Mouse (Mus musculus) lung, postnatal 25 days (tissue): ENCODE results near the gene Nemf.
A peak's percentile ranks its signal among the peaks of the same experiment; 100 is the strongest.

Experiments used
- DNase-seq: peaks from one replicate; pipeline ENCODE4 v3.0.0; 2022; ENCODE audit warnings: low spot score

The Nemf gene

DNA sequence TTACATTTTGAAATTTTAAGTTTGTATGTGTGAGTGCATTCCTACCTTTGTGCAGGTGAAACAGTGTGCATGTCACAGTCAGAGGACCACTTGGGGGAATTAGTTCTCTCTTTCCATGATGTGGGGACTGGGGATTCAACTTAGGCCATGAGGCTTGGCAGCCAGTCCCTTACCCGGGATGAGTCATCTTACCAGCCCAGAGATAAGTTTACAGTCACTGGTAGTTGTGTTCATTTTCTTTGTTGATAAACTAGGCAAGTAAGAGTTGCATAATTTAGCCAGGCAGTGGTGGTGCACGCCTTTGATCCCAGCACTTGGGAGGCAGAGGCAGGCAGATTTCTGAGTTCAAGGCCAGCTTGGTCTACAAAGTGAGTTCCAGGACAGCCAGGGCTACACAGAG lies 52.9 kb downstream of the Nemf start:
- no peak for DNase-seq

DNA sequence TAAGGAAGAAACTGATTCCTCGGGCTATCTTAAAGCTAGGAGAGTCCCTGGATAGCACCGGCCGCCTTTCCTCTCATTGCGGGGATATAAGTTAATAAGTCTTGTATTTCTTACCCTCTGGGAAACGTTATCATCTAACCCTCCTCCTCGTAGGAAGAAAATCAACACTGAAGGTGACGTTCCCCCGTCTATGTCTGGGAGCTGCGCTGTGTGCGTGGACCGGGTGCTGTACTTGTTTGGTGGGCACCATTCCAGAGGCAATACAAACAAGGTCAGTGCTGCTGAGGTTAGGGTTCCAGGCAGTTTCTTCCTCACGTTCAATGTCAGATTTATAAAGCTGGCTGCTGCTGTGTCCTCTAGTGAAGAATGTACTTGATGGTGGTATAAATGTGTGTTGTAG lies 54.8 kb downstream of the Nemf start:
- no peak for DNase-seq

- no peak for DNase-seq
Observed at GRCm38 (mm10) chr12:69300391-69300790, 56.6 kb downstream of the Nemf start.

DNA sequence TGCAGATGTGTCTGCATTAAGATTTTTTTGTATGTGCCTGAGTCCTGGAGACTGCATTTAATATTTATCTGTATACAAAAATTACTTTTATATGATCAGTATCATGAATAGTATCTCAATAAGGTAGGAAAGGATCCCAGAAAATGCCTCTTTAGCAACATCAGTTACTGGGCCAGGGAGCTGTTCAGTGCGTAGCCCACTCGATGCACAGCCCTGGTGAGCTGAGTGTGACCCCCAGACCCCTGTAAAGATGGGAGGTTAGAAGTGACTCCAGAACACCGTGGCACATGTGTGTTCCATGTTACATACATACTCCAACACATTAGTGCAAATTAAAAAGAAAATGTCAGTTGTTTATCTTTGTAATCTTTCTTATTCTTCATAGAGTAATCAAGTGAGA lies 57.1 kb downstream of the Nemf start:
- DNase-seq: no peak

DNA sequence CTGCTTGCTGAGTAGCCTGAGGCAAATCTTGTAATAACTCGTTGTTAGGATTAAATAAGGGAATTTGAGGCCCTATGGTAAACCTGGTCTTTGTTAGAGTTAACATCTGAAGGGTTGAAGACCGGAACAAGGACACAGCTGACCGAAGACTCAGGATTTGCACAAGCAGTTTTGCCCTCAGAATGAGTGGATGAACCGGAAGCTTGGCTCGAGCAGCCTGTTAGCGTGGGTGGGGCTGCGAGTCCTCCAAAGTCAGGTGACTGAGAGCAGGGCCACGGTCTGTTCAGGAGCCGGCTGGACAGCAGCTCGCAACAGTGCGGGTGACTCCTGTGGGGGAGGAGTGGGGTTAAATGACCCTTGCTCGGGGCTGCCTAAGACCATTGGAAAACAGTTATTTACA lies 57.7 kb downstream of the Nemf start:
- DNase-seq: peak; percentile 75

DNA sequence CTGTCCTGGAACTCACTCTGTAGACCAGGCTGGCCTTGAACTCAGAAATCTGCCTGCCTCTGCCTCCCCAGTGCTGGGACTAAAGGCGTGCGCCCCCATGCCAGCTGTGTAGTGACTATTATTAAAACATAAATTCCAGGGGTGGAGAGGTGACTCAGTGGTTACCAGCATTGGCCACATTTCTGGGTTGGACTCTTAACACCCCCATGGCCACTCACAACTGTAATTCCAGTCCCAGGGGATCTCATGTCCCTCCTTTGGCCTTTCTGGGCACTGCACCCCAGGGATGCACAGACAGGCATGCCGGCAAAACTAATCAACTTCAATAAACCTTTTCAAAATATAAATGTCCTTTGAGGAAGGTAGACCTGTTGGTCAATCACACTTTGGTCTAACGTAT lies 58.7 kb downstream of the Nemf start:
- DNase-seq: no peak

DNA sequence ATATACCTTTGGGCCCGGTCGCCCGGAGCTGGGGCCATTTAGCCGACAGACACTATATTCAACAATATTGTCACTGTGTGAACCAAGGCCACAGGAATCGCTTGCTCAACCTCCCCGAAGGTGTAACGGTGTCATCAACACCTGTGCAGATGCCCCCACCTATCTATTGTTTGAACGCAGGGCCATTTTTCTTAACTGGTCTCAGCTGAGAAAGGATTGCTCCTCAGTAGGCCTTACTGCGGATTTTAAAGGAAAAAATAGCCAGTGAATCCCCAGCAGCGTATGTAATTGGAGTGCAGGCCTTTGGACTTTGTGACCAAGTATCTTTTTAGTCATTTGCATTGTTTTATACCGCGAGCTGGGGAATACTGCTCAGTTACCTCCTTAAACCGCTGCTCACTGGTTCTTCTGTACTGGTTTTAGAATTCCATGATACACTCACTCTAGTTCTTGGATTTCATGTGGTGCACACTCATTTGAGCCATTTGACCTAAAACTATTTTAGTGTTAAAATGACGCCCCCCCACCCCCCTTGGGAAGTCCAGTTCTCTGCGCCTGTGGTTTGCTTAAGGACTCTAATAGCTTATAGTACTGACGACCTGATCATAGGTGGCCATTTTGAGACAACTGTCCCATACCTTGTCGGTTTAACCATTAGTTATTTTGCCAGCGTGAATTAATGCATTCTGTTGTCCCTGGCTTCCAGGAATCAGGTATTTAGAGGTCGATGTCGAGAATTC lies 59.4 kb downstream of the Nemf start:
- no peak for DNase-seq

DNA sequence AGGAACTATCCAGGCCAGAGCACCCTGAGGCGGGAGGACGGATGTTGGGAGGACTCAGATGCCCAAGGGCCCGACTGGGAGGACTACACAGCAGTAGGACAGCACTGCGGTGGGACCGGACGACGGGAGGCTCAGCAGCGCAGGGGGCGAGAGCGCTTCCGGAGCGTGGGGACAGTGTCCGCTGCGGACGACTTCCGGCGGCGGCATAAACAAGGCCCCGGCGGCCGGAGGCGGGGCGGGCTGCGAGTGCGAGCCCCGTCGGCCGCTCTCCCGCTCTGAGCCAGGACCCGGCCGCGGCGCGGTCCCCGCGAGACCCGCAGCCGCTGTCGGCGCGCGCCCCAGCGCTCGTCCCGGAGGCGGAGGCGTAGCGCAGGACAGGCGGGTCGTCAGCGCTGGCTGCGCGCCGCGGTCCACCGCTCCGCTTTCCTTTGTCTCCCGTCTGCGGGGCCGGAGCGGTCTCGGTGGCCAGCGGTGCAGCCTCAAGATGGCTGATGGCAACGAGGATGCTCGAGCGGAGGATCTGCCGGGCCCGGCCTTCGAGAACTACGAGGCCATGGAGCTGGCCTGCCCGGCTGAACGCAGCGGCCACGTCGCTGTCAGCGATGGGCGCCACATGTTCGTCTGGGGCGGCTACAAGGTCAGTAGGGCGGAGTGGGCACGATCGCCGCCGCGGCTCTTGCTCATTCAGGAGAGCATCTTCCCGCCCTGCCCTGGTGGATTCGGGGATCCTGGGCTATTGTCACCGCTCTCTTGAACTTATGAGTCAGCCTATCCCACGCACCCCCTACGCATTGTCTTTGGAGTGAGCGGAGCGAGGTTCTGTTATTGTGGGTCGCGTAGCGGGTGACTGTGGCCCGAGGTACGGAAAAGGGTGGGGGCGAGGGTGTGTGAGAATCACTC lies 60.2 kb downstream of the Nemf start, which contains the start of gene Klhdc2:
Gene Klhdc2, plus strand, starts transcription at position 171 of the 900 bp plus-strand sequence.
- peak; percentile 85 for DNase-seq

DNA sequence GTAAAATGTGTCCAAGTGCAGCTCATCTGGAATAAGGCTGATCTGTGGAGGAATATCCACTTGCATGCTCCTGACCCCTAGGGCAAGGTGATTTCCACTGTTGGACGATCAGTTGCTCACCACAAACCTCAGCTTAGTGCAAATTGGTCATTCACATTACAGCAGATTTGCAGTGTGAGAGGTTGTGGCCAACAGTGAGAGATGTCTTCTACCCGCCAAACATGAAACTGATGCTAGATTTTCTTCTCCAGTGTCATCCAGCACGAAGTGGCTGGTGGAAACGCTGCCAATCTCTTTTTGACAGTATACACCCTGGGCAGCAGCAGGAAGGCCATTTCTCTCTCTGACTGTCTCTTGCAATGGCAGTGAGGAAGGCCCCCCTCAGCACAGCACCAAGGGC lies 61.3 kb downstream of the Nemf start:
- DNase-seq: no peak

DNA sequence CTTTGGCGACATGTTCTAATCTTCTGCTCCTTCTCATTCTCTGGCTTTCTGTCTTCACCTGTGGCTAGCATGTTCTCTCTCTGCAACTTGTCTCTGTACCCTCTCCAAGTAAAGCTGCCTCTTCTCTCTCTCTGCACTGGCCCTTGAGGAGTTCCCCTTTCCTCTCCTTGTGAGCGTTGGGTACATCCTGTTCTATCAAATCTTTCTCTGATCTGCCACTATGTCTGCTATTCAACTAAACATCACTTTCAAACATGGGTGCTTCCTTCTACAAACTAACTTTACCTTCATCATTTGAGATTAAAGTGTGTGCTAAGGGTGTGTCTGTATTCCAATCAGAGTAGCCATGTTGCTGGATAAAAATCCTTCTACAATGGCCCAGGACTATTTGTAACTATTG lies 62.0 kb downstream of the Nemf start:
- DNase-seq: no peak

GRCm38 (mm10) chr12:69293815-69294214 lies 63.1 kb downstream of the Nemf start:
- DNase-seq: no peak

- no peak for DNase-seq
Observed at GRCm38 (mm10) chr12:69292401-69292800, 64.6 kb downstream of the Nemf start.

DNA sequence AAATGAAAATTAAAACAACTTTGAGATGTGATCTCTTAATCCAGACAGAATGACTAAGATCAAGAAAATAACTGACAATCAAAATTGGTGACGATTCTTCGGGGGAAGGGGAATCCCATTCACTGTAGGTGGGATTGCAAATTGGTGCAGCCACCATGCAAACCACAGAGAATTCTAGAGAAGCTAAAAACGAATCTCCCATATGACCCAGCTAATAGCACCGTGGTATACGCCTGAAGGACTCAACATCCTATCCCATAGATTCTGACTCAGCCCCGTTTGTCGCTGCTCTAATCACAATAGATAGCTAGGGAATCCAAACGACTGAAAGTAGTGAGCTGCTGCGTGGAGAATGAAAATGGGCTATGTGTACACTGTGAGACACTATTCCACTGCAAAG lies 68.3 kb downstream of the Nemf start:
- DNase-seq: no peak

GRCm38 (mm10) chr12:69287535-69287934 lies 69.4 kb downstream of the Nemf start:
- DNase-seq: no peak

DNA sequence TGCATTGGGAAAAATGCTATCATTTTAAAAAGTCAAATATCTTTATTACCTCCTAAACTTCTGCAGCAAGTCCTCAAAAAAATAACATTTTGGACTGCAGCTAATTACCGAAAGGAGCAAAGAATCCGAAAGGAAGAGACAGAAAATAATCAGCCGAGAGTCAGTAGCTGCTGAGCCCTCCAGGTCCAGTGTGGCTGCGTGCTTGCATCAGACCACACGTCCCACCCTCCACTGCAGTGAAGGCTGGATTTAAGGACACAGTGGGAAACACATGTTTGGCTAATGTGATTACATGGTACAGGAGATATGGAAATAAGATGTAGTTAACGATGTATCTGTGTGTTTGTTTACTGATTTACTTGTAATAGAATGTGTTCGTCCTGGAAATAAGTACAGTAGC lies 73.8 kb downstream of the Nemf start:
- DNase-seq: no peak

DNA sequence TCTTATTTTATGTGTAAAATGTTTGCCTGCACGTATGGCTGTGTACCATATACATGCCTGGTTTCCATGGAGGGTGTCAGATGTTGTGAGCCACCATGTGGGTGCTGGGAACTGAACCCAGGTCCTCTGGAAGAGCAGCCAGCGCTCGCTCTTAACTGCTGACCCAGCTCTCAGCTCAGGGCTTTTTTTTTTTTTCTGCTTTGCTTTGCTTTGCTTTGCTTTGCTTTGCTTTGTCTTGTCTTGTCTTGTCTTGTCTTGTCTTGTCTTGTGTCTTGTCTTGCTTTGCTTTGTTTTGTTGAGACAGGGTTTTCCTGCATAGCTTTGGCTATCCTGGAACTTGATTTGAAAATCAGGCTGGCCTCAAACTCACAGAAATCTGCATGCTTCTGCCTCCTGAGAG lies 76.0 kb downstream of the Nemf start:
- DNase-seq: no peak

DNA sequence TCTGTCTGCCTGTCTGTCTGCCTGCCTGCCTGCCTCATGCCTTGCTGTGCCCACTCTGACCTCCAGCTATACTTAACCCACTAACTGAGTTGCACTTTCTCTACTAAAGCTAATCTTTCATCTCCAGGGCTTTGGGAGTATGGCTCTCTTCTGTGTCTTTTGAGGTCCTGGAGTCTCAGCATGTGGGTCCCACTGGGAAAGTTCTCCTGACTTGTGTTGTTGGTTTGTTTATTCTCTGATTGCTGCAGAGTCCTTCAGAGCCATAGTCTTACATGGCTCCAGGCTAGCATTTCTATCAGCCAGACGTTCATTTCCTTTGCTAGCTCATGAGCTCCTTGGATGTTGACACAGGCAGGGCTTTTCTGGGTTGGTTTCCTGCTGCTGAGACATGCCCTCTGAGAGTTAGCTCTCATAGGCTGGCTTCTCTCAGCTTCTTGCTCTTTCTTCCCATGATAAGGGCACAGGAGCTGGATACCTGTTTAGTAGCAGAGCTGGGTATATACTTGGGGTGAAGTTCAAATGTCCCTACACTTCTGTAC lies 77.0 kb downstream of the Nemf start:
- DNase-seq: no peak

- DNase-seq: no peak
Observed at GRCm38 (mm10) chr12:69268956-69269355, 88.0 kb downstream of the Nemf start.

GRCm38 (mm10) chr12:69267956-69268632 lies 88.9 kb downstream of the Nemf start:
- DNase-seq: no peak

GRCm38 (mm10) chr12:69265031-69265430 lies 91.9 kb downstream of the Nemf start:
- DNase-seq: no peak

GRCm38 (mm10) chr12:69262251-69262650 lies 94.7 kb downstream of the Nemf start:
- DNase-seq: no peak
